Mouse (Mus musculus): Measurements from ENCODE around the gene Kirrel3.

DNA sequence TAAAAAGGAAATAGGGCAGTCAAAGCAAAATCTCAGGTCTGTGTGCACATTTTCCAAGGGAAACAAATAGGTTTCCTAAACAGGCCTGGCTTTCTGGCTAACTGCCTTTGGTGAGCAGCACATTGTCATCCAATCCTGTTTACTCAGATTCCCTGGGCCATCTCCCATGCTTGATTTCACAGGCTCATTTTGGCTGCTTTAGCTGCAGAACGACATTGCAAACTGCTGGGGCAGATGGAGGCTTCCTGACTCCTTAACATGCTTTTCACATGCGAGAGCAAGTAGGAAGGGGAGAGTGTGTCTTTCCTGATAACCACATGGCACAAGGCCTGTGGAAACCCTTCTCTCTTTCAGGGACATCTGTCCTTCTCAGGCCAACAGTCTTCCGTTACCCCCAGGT, 274.8 kb downstream of the Kirrel3 start:
- TF ChIP-seq CTCF (IDR thresholded peaks at IDR 0.05; ENCODE audit: low read depth, low read length), result no peak
- TF ChIP-seq GATA1 (IDR thresholded peaks at IDR 0.05; ENCODE audit: borderline replicate concordance, low read length), result no peak
